Mouse (Mus musculus) left cerebral cortex, adult 9 months (tissue): ENCODE results near the gene Heatr5a.

Experiments
- DNase-seq, 2 experiments: peaks; one replicate each; pipeline ENCODE4 v3.0.0; 2022; ENCODE audit warnings: low spot score in 2 of 2

Heatr5a gene

DNA sequence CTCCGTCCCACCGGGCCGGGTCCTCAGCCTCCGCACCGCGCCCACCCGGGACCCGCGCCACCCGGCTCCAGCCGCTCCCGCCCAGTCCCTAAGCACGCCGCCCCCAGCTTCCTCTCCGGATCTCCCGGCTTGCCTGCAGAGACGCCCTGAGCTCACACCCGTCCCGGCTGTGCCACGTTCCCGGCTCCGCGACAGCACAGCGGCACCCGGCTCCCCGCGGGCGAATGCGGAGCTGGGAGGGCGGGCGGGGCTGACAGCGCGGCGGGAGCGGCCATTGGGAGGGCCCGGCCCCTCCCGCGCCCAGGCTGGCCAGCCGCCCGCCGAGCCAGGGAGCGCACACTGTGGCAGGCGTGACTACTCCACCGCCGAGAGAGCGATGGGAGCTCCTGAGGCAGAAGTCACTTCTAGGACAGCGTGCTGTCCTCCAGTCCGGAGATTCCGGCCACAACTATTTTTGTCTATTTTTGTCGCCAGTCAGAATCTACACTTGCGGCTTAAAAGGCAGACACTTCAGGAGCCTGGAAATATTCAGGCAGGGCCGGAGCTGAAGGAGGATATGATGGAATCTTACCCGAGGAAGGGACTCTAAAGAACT is at the start of gene Heatr5a:
Gene Heatr5a (minus strand): TSS at position 252 of the 595 bp plus-strand sequence.
- peak; percentile 42 to 84 for DNase-seq

DNA sequence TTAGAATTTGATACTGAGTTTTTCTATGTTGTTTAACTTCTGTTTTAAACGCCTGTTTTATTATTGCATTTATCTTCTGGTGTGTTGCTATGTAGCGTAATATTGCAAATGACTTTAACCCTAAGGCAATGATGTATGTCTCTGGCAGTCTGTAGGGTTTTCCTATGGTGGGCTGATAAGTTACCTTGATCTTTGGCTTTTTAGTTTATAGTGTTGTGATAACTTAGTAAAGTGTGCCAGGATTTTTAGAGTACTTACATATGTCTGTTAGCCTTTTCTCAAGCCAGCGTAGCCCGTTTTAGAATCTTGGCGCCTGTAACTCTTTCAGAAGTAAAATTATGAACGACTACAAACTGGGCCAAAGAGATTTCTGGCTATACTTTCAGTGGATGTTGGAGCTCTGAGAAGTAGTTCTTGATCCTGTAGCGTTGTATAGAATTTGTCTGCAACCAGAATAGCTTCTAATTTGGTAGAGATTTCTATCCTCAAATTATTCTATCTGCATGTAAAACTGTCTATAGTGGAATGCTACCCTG is 43.4 kb upstream of the Heatr5a start:
- no peak for DNase-seq

DNA sequence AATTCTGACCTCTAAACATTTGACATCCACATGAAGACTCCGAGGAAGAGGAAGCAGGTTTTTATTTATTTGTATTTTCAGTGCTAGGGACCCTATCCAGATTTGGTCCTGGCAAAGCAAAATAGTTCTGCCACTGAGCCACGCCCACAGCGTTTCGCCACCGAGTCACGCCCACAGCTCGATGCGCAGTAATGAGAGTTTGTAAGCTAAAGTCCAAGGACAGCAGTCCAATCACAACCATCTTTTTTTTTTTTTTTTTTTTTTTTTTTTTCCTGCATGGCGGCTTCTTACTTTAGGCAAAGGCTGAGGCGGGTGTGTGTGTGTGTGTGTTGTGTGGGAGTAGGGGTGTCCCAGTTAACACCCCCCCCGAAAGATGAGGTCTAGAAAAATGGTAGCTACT is 42.9 kb upstream of the Heatr5a start:
- DNase-seq, result no peak

DNA sequence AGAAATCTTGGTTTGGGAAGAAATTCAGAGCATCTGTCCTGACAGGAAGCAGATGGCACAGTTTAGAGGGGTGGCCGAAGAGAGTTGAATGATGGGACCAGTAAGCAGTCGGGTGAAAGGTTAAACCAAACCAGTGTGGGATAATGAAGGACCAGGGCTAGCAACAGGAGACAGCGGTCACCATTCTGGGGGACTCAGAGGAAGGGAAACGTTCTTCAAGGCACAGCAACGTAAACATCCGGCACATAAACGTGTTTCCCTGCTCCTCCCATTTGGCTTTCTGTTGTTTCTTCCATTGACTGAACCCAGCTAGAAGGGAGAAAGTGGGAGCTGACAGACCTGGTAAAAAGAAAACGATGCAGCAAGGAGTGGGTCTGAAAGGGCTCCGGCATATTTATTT is 42.2 kb upstream of the Heatr5a start:
- DNase-seq, result no peak

DNA sequence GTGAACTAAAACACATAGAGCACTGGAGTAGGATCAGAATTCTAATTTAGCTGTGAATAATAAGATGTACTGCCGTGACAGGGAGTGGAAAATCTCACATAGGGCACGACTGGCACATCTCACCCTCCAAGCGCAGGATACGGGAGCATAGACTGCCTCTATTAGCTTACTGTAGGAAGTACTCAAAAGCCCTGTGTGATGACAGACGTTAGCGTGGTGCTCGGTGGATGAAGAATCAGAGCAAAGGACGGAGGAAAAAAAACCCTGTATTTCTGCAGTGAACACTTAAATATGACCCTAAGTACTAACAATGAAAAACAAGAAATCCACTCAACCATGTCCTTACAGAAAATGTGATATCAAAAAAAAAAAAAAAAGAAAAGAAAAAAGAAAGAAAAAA is 41.0 kb upstream of the Heatr5a start:
- DNase-seq, result no peak

DNA sequence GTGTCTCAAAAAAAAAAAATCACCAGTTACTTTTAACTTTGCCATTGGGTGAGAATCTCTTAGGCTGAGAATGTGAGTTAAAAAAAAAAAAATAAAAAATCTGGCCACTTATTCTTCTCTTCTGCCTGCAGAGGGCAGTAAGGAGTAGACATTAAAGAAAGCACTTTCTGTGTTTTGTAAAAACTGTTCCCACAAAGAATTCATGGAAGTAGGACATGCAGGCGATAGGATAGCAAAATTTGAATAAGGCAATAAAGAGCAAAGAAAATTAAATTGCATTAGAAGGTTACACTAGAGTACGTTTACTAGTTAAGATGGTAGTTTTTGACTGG is 39.5 kb upstream of the Heatr5a start:
- no peak for DNase-seq

DNA sequence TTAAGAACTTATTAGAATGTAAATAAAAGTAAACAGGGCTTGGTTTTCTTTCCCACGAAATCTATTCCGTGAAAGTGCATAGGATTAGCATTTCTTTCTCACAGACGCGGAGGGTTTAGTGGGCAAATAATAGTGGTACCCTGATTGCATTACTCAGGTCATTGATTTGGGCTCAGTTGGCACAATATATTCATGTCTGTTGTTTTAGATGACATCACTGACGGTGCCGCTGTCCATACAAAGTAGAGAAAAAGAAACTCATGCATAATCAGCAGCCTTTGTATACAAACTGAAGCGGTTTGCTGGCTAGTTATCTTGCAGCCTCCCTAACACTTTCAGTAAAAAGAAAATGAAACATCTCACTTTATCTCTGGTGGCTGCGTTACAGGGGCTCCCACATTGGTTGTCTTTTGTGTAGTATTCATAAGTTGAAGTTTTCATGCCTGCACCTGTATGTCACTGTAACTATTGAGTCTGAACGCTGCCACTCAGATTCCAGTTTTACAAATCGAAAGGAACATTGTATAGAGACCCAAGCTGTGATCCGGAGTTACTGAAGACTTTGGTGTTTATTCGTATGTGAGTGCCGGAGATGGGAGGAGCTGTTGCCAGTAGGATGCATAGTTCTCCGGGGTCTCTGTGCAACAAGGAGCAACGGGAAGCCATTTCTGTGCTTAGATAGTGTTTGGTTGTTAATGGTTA is 39.0 kb upstream of the Heatr5a start:
- DNase-seq, result no peak

DNA sequence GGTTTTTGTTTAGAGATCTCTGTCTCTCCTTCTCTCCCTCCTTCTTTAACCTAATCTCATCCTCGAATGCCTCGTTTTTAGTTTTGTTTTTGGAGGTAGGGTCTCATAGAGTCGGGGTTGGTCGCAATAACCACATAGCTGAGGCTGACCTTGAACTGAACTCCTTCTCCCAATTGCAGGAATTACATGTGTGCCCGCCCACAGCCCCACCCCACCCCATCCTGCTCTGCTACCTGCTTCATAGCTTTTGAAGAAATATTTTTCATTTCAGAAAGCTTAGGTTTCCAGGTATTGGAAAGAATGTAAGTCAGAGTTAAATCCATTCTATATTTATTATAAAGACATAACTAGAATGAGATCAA is 35.5 kb upstream of the Heatr5a start:
- no peak for DNase-seq

DNA sequence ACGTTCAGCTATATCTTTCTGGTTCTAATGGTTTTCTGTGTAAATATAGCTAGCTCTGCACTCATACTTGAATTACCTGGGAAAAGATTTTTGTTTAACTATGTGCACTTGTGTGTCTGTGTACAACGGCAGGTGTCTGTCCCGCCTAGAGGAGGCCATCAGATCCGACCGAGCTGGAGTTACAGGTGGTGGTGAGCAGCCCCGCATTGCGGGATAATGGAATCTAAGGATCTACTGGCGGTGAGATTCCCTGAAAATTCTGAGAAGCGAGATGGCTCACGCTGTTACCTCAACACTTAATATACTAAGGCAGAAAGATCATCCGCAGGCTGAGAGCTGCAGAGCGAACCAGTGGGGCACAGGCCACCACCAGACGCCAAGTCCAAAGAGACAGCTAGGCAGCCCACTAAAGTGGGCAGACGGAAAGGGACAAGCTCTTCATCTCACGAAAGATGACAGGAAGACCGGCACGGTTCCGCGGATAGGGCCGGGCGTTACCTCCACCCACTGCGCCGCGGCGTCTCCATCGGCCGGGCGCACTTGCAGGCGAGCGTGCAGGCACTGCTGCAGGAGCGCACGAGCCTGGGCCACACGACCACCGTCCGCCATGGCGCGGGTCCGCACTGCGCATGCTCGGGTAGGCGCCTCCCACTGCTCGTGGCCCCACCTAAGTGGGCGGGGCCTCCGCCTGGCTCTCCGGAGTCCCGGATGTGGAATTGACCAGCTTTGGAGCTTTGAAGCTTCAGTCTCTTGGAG is 34.9 kb upstream of the Heatr5a start, which contains the start of gene Dtd2:
Gene Dtd2 (minus strand): TSS at position 625 of the 756 bp plus-strand sequence.
- DNase-seq, result peak; percentile 79 to 90

DNA sequence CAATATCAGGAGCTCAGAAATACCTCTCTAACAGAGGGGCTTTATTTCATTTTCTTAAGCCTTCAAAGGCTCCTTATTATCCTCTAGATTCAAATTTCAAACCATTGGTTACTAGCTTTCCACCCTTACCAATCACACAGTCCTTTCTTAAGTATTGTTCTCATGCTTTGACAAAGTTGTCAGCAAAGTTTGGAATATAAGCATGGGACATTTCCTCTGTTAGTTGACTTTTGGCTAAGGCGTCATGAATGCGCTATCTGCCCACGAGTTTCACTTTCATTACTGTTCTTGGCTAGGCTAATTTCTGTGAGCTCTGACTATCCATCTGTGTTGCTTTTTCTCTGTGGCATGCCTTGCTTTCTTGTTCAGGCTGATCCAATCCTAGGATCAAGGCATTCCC is 31.6 kb upstream of the Heatr5a start:
- DNase-seq, result no peak

DNA sequence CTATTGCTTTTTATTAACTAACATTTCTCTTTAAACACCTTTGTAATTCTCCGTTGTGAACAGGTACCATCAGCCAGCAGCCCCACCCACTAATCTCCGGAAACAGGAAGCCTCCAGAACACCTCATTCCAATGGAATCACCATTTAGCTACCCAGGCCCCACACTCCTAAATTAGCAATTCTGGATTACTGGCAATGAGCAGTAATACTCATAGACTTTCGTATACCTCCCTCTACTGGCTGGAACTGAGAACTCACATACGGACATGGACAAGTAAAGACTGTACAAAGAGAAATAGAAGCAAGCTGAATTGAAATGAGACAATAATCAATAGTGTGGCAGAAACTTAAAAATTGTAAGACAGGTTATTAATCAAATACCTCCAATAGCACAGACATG is 30.4 kb upstream of the Heatr5a start:
- DNase-seq, result peak; percentile 52 to 86

DNA sequence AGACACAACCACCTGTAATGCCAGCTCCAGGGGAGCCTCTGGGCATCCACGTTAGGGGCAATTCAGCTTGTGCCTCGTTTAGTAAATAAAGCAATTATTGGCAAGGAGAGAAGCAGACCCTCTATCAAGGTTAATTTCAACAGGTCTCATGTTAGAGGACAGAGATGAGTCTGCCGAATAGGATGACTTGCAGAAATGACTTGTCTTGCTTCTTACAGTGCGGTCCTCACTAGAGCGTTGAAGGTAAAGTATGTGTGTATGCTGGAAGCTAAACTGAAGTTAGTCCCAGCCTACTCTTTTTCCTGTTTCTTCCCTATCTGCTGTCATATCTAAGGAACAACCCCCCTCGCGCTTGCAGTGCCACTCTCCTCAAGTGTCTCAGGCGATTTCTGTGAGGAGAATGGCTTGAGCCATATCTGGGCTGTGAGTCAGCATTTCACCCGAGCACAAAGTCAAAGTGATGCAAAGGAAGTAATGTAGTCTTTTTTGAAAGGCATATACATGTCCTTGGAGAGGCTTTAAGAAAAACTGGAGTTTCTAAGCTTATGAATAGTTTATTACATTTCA is 27.3 kb upstream of the Heatr5a start:
- no peak for DNase-seq

DNA sequence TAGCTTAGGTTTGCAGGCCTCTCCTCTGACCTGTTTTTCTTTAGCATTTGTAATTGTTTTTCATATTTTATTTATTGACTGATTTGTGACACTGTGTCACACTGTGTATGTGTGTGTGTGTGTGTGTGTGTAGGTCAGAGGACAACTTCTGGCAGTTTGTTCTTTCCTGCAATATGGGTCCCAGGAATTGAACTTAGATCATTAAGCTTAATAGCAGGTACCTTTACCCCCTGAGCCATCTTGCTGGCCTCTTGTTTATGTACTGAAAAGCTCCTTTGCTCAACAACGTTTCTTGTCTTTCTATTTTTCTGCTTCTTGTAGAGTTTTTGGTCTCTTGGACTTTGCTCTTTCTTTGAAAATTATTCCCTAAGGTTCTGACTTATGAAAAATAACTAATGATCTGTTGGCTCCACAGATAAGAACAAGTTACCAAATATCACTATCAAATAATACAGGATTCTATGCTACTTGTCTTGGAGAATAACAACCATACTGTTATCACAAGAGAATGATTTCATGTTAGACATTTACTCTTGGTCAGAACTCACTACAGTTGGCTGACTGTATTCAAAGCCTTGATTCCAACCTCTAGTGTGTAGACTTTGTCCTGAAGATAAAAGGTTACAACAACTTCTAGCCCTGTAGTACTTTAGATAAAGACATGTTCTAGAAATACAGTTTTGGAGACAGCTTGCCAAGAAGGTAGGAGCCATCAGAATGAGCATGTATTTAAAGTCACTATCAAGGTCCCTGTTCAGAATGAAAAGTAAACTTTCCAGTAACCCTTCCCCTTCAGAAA is 24.8 kb upstream of the Heatr5a start:
- no peak for DNase-seq

DNA sequence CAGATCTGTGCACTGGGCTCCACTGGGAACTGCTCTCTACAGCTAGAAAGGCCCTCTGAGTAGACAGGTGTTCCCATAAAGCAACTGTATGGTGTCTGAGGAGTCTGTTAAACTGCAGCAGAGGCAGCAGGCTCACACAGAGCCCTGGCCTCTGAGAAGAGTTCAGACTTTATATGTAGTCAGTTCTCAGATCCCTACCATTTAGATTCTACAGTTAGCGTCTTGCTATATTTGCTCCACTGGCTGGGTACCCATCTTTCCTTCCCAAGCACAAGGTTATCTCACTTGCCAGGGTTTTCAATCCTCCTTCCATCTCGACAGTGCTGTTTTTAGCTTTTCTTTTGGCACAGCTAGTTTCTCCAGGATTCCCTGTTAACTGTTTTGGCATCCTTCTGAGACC is 19.5 kb upstream of the Heatr5a start:
- no peak for DNase-seq

DNA sequence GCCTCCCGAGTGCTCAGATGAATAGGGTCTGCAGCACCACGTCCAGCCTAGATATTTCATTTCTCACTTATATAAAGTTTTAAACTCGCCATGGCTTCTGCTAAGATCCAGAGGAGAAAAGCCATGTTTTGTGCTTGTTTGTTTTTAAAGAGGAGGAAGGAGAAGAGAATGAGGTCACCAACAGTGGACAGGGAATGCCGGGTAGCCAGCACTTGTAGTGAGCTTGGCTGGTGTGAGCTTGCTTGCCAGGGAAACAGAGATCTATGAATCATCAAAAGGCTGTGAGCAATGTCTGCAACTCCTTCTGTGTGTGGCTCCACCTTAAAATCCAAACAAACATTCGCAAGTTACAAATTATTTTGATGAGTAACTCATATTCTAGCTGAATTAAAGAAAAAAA is 17.4 kb upstream of the Heatr5a start:
- no peak for DNase-seq

DNA sequence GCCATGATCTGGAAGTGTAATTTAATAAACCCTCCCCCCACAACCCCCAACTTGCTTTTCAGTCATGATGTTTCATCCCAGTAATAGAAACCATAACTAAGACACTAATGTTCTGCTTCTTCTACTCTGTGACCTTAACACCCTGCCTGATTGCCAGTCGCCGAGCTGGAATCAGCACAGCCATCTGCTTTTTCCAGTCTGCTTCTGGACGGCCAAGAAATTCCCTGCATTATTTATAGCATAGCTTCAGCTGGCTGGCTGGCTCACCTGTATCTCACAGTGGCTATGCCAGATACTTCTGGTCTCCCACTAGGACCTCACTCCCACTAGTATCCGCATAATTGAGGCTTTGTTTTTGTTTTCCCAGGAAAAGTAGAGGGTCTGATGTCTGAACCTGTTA is 14.7 kb upstream of the Heatr5a start:
- no peak for DNase-seq

DNA sequence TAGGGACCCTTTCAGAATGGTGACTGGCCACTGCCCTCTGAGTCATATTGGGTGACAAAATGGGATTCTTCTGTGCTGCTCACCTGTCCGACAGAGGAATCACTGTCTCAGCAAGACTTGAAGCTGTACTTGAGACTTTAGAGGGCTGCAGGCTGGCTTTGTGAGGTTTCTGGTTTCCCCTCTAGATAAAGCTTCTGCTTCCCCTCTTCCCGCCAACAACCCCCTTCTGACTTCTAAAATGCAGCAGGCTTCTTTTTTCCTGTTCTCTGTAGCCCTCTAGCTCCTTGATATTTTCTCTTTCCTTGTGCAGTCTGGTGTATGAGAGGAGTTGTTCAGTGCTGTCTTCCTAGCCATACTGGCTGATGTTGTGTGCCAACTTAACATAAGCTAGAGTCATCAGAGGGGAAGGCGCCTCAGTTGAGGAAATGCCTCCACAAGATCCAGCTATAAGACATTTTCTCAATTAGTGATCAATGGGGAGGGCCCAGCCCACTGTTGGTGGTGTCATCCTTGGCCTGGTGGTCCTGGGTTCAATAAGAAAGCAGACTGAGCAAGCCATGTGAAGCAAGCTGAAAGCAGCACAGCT is 14.1 kb upstream of the Heatr5a start:
- no peak for DNase-seq

DNA sequence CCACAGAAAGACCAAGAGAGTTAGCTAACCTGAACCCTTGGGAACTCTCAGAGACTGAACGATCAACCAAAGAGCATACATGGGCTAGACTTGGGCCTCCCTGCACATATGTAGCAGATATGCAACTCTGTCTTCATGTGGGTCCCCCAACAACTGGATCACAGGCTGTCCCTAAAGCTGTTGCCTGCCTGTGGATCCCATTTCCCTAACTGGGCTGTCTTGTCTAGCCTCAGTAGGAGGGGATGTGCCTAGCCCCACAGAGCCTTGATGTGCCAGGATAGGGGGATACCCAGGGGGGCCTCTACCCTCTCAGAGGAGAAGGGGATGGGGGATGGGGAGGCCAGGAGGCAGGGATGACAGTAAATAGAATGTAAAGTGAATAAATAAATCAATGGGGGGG is 12.5 kb upstream of the Heatr5a start:
- no peak for DNase-seq

DNA sequence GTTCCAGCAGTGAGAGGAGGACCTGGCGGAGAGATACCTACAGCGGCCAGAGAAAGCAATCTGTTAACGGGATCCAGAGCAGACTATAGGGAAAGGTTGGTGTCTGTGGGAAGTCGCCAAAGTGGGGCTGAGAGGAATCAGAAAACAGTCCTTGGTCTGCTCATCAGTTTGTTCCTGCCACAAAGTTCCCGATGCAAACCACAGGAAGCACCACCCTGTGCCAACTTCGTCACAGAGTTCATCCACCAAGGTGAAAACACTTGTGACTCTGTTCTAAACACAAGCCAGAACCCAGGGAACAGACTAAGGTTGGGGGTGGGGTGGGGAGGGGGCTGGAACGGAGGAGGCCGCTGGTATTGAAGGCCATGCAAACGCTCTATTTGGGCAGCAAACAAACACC is 5.4 kb upstream of the Heatr5a start:
- DNase-seq, result no peak

DNA sequence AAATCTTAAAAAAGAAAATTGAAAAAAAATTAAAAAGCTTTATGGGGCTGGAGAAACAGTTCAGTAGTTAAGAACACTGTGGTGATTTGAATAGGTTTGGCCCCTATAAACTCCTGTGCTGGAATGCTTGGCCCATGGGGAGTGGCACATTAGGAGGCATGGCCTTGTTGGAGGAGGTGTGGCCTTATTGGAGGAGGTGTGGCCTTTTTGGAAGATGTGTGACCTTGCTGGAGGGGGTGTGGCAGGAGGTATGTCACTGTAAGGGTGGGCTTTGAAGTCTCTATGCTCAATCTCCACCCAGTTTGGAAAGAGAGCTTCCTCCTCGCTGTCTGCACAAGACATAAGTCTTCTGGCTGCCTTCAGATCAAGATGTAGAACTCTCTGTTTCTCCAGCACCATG is 3.3 kb upstream of the Heatr5a start:
- no peak for DNase-seq

DNA sequence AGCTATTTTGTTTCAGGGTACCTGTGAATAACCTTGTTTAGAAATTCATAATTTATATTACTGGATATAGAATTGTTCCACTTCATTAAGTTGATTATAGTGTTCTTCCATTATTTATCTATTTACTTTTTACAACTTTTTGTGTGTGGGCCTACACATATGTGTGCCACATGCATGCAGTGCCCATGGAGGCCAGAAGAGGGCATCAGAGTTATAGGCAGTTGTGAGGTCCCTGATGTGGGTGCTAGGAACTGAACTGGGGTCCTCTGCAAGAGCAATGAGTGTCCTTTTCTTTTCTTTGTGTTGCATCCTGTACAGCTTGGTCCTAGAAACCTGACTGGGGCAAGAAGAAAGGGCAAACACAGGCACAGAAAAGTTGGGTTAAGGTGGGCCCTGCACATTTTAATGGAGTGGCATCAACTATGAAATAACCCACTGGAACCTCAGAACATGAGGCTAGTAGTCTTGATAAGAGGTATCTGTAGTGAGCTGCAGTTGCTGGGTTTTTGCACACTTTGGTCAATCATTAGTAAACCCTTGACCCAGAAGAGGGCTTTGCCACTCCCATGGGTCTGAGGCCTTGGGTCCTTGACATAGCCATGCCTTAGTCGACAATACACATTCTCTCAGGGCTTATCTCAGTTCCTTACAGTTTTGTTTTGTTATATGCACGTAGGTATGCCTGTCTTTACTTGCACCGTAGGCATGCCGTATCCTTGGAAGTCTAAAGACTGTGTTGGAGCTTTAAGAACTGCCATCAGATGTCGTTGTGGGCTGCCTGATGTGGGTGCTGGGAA is 1.3 kb upstream of the Heatr5a start:
- DNase-seq, result no peak
